Mouse (Mus musculus) heart, embryonic 10.5 days (tissue): Measurements from ENCODE around the gene Gprc5d. TPM values are rescaled to one million over a fixed set of nuclear protein-coding genes. Genes with fewer than 3 reads are reported as not detected.

Source experiments
- DNase-seq: peaks from one replicate; pipeline ENCODE4 v3.0.0-alpha.2; 2017; ENCODE audit warnings: low spot score
- H3K27ac ChIP-seq: fragments of 300-500 bp; sonication (generic); 2 replicates; pipeline ENCODE4 v1.5.1; 2016; ENCODE audit warnings: mild to moderate bottlenecking
- H3K27me3 ChIP-seq: fragments of 300-500 bp; sonication (generic); 2 replicates; pipeline ENCODE4 v1.6.1; 2016; ENCODE audit warnings: mild to moderate bottlenecking; ENCODE audit not compliant: poor library complexity, insufficient read depth, severe bottlenecking
- H3K36me3 ChIP-seq: fragments of 300-500 bp; sonication (generic); 2 replicates; pipeline ENCODE4 v1.6.1; 2016; ENCODE audit warnings: mild to moderate bottlenecking, moderate library complexity
- H3K4me1 ChIP-seq: fragments of 300-500 bp; sonication (generic); 2 replicates; pipeline ENCODE4 v1.6.1; 2016; ENCODE audit warnings: mild to moderate bottlenecking
- H3K4me3 ChIP-seq: fragments of 300-500 bp; sonication (generic); 2 replicates; pipeline ENCODE4 v1.5.1; 2016; ENCODE audit warnings: mild to moderate bottlenecking, moderate library complexity
- H3K9me3 ChIP-seq: fragments of 300-500 bp; sonication (generic); 2 replicates; pipeline ENCODE4 v1.6.1; 2016; ENCODE audit warnings: mild to moderate bottlenecking, moderate library complexity
- WGBS: fragments of 180-500 bp; shearing (Covaris S2); methylation state at CpG from one replicate; pipeline ENCODE4 v1.1.7; 2016; 5-methylcytosine and 5-hydroxymethylcytosine counted together
- polyA plus RNA-seq: library from polyadenylated mRNA; unstranded; fragments of >200 nt; fragmentation: Nextera tagmentation; extraction: Ambion mirVana; gene quantifications from 2 replicates; pipeline ENCODE4 v1.2.1, GENCODE M21; 2016

Gene Gprc5d
- polyA plus RNA-seq, 1 experiment from 2014 or later, result not detected

GRCm38 (mm10) chr6:135124755-135125380 lies 6.8 kb upstream of the Gprc5d start:
- DNase-seq, result no peak

GRCm38 (mm10) chr6:135116479-135116878 lies 1.6 kb downstream of the Gprc5d start:
- no peak for DNase-seq
- Histone ChIP-seq H3K9me3 (no peaks in the 10 kb centered on the region), H3K36me3 (no peaks in the 10 kb centered on the region), H3K27me3 (no peaks in the 10 kb centered on the region), H3K4me3 (no peak overlapping the region), H3K4me1 (no peaks in the 10 kb centered on the region), H3K27ac (no peak overlapping the region)
- 92% methylated on average over 8 of the region's 8 CpGs for WGBS

More at GRCm38 (mm10) chr6:135124755-135125380, 6.8 kb upstream of the Gprc5d start:
- Histone ChIP-seq H3K4me3 (no peak overlapping the region), H3K27ac (no peak overlapping the region), H3K36me3 (no peaks in the 10 kb centered on the region), H3K9me3 (no peaks in the 10 kb centered on the region), H3K27me3 (no peaks in the 10 kb centered on the region), H3K4me1 (no peaks in the 10 kb centered on the region)
- WGBS, result 59% methylated on average over 5 of the region's 5 CpGs

- Histone ChIP-seq H3K36me3 (no peaks in the 10 kb centered on the region), H3K27me3 (no peaks in the 10 kb centered on the region), H3K27ac (no peak overlapping the region), H3K9me3 (no peaks in the 10 kb centered on the region), H3K4me1 (no peaks in the 10 kb centered on the region), H3K4me3 (no peak overlapping the region)
- 28% methylated on average over 6 of the region's 6 CpGs for WGBS
- no peak for DNase-seq
Observed at GRCm38 (mm10) chr6:135113114-135113436, 5.0 kb downstream of the Gprc5d start.

- 30% methylated on average over 7 of the region's 7 CpGs for WGBS
- H3K9me3 ChIP-seq, result no peaks in the 10 kb centered on the region
- no peaks in the 10 kb centered on the region for H3K27me3 ChIP-seq
- no peaks in the 10 kb centered on the region for H3K4me1 ChIP-seq
- H3K36me3 ChIP-seq, result no peaks in the 10 kb centered on the region
- no peak overlapping the region for H3K4me3 ChIP-seq
- H3K27ac ChIP-seq, result no peak overlapping the region
- DNase-seq, result no peak
Observed at GRCm38 (mm10) chr6:135112411-135113113, 5.5 kb downstream of the Gprc5d start.

- no peaks in the 10 kb centered on the region for H3K4me1 ChIP-seq
Observed at GRCm38 (mm10) chr6:135107014-135107413, 11.1 kb downstream of the Gprc5d start.

GRCm38 (mm10) chr6:135102736-135103303 lies 15.3 kb downstream of the Gprc5d start:
- Histone ChIP-seq H3K27ac (no peak overlapping the region), H3K4me1 (no peaks in the 10 kb centered on the region), H3K27me3 (no peaks in the 10 kb centered on the region; the same call in 1 of the 2 replicates), H3K4me3 (no peak overlapping the region), H3K9me3 (no peaks in the 10 kb centered on the region), H3K36me3 (no peaks in the 10 kb centered on the region)
- whole genome bisulfite sequencing, result 67% methylated on average over 5 of the region's 5 CpGs
- DNase-seq, result no peak

More at GRCm38 (mm10) chr6:135107014-135107413, 11.1 kb downstream of the Gprc5d start:
- WGBS, result 86% methylated on average over 6 of the region's 6 CpGs
- H3K9me3 ChIP-seq, result no peaks in the 10 kb centered on the region
- H3K27ac ChIP-seq, result no peak overlapping the region
- no peaks in the 10 kb centered on the region for H3K36me3 ChIP-seq
- DNase-seq, result no peak
- no peaks in the 10 kb centered on the region; the same call in 1 of the 2 replicates for H3K27me3 ChIP-seq
- no peak overlapping the region for H3K4me3 ChIP-seq

- Histone ChIP-seq H3K36me3 (no peaks in the 10 kb centered on the region), H3K4me3 (no peak overlapping the region), H3K27ac (no peak overlapping the region), H3K27me3 (no peaks in the 10 kb centered on the region; the same call in 1 of the 2 replicates), H3K4me1 (no peaks in the 10 kb centered on the region), H3K9me3 (no peaks in the 10 kb centered on the region)
- 82% methylated on average over 15 of the region's 15 CpGs for WGBS
- no peak for DNase-seq
Observed at GRCm38 (mm10) chr6:135100787-135101472, 17.2 kb downstream of the Gprc5d start.

GRCm38 (mm10) chr6:135092798-135093470 lies 25.1 kb downstream of the Gprc5d start:
- no peak overlapping the region for H3K27ac ChIP-seq
- DNase-seq, result no peak
- peaks cover 8% of the 10 kb centered on the region; the same call in 1 of the 2 replicates for H3K4me1 ChIP-seq
- no peaks in the 10 kb centered on the region for H3K9me3 ChIP-seq
- H3K36me3 ChIP-seq, result no peaks in the 10 kb centered on the region
- H3K27me3 ChIP-seq, result no peaks in the 10 kb centered on the region
- WGBS, result 85% methylated on average over 12 of the region's 12 CpGs
- no peak overlapping the region for H3K4me3 ChIP-seq

GRCm38 (mm10) chr6:135090661-135091060 lies 27.4 kb downstream of the Gprc5d start:
- Histone ChIP-seq H3K4me1 (peaks cover 9% of the 10 kb centered on the region; the same call in 1 of the 2 replicates), H3K27me3 (no peaks in the 10 kb centered on the region), H3K36me3 (no peaks in the 10 kb centered on the region), H3K27ac (no peak overlapping the region), H3K4me3 (no peak overlapping the region), H3K9me3 (no peaks in the 10 kb centered on the region)
- no peak for DNase-seq
- WGBS, result 70% methylated on average over 4 of the region's 4 CpGs

GRCm38 (mm10) chr6:135089786-135090185 lies 28.3 kb downstream of the Gprc5d start:
- Histone ChIP-seq H3K4me3 (no peak overlapping the region; the same call in 1 of the 2 replicates), H3K9me3 (no peaks in the 10 kb centered on the region), H3K27me3 (no peaks in the 10 kb centered on the region), H3K36me3 (no peaks in the 10 kb centered on the region), H3K4me1 (peaks cover 9% of the 10 kb centered on the region; the same call in 1 of the 2 replicates), H3K27ac (no peak overlapping the region)
- no peak for DNase-seq
- 18% methylated on average over 8 of the region's 8 CpGs for WGBS

GRCm38 (mm10) chr6:135087721-135088451 lies 30.2 kb downstream of the Gprc5d start:
- no peak overlapping the region for H3K27ac ChIP-seq
- peak; percentile 88 for DNase-seq
- peaks cover 2% of the 10 kb centered on the region; the same call in 1 of the 2 replicates for H3K36me3 ChIP-seq
- no peaks in the 10 kb centered on the region for H3K9me3 ChIP-seq
- 35% methylated on average over 19 of the region's 19 CpGs for WGBS
- H3K4me3 ChIP-seq, result no peak overlapping the region
- no peaks in the 10 kb centered on the region for H3K27me3 ChIP-seq
- H3K4me1 ChIP-seq, result peaks cover 9% of the 10 kb centered on the region; the same call in 1 of the 2 replicates

- no peak for DNase-seq
- Histone ChIP-seq H3K27me3 (no peaks in the 10 kb centered on the region), H3K4me3 (no peak overlapping the region), H3K36me3 (peaks cover 2% of the 10 kb centered on the region; the same call in 1 of the 2 replicates), H3K9me3 (no peaks in the 10 kb centered on the region), H3K4me1 (peaks cover 9% of the 10 kb centered on the region; the same call in 1 of the 2 replicates), H3K27ac (no peak overlapping the region)
- 64% methylated on average over 1 of the region's 1 CpGs for WGBS
Observed at GRCm38 (mm10) chr6:135085703-135086102, 32.4 kb downstream of the Gprc5d start.
